ENCODE assay signal across 14 mouse cellular contexts in the genomic region with DNA sequence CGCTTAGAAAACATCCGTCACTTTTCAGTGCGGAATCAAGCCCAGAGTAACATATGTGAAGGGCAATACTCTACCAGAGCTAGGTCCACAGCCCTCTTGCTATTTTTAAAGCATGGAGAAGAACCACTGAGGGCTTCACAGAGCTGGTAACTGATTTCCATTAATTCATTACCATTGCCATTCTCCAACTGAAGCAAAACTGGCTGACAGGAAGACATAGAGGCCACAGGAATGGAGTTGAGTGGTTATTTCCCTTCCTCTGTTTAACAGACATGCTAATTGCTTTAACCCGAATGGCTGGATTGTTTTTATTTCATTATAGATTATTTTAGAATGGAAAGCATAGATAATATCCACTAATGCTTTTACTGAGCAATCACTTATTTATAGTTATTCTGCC.
"Had no signal": no experiment of that assay in that cellular context is flagged by ENCODE, and none has a peak within 500 bp of the region (broad histone marks: within the 10 kb centered on the region; RNA-seq: fewer than 3 reads in every experiment).

No protein-coding gene starts in this region.

- H3K27me3 ChIP-seq: embryonic facial prominence, embryonic 12.5 days; embryonic facial prominence, embryonic 13.5 days; embryonic facial prominence, embryonic 15.5 days; forebrain, embryonic 12.5 days; forebrain, embryonic 13.5 days; forebrain, embryonic 15.5 days had no signal

- H3K4me1 ChIP-seq: embryonic facial prominence, embryonic 10.5 days; embryonic facial prominence, embryonic 12.5 days; embryonic facial prominence, embryonic 13.5 days; forebrain, embryonic 12.5 days; forebrain, embryonic 13.5 days; forebrain, embryonic 15.5 days had no signal

- H3K9ac ChIP-seq: embryonic facial prominence, embryonic 12.5 days; embryonic facial prominence, embryonic 13.5 days; embryonic facial prominence, embryonic 15.5 days; forebrain, embryonic 12.5 days; forebrain, embryonic 13.5 days; forebrain, embryonic 15.5 days; forebrain, postnatal 0 days had no signal

- H3K9me3 ChIP-seq: embryonic facial prominence, embryonic 10.5 days; embryonic facial prominence, embryonic 12.5 days; embryonic facial prominence, embryonic 13.5 days; embryonic facial prominence, embryonic 15.5 days; forebrain, embryonic 10.5 days; forebrain, embryonic 12.5 days; forebrain, embryonic 13.5 days; forebrain, embryonic 15.5 days had no signal

- H3K27ac ChIP-seq: embryonic facial prominence, embryonic 10.5 days; embryonic facial prominence, embryonic 12.5 days; embryonic facial prominence, embryonic 13.5 days; embryonic facial prominence, embryonic 15.5 days; forebrain, embryonic 10.5 days; forebrain, embryonic 12.5 days; forebrain, embryonic 13.5 days; forebrain, embryonic 15.5 days; gastrocnemius, adult 2 months; heart, adult 2 months had no signal

- H3K36me3 ChIP-seq: embryonic facial prominence, embryonic 10.5 days; embryonic facial prominence, embryonic 12.5 days; embryonic facial prominence, embryonic 13.5 days; embryonic facial prominence, embryonic 15.5 days; forebrain, embryonic 10.5 days; forebrain, embryonic 12.5 days; forebrain, embryonic 15.5 days had no signal

- H3K4me3 ChIP-seq: embryonic facial prominence, embryonic 10.5 days; embryonic facial prominence, embryonic 12.5 days; embryonic facial prominence, embryonic 13.5 days; embryonic facial prominence, embryonic 15.5 days; erythroblast, embryonic 14.5 days; forebrain, embryonic 10.5 days; forebrain, embryonic 12.5 days; forebrain, embryonic 13.5 days; forebrain, embryonic 15.5 days; gastrocnemius, adult 2 months; heart, adult 2 months had no signal

- ATAC-seq: forebrain, embryonic 13.5 days; forebrain, embryonic 14.5 days; forebrain, embryonic 15.5 days; forebrain, embryonic 16.5 days; forebrain, postnatal 0 days had no signal

- H3K4me2 ChIP-seq: embryonic facial prominence, embryonic 12.5 days; embryonic facial prominence, embryonic 13.5 days; embryonic facial prominence, embryonic 15.5 days; forebrain, embryonic 12.5 days; forebrain, embryonic 13.5 days; forebrain, embryonic 15.5 days had no signal
